Comparison of ENCODE assay signal across 17 mouse cellular contexts in genomic region chr1:118422812-118423211, GRCm38 (mm10). TPM values are rescaled to one million over a fixed set of nuclear protein-coding genes. Genes with fewer than 3 reads are reported as not detected.
DNase-seq lines count a peak whose midpoint lies in the region; ATAC-seq lines count a peak whose summit lies in the region.
"Had no signal": no experiment of that assay in that cellular context is flagged by ENCODE, and none has a peak within 500 bp of the region (broad histone marks: within the 10 kb centered on the region; RNA-seq: fewer than 3 reads in every experiment).

No protein-coding gene starts in this region.

- DNase-seq in embryonic facial prominence, embryonic 14.5 days (ENCODE audit: low spot score) = no peak
- no peak for DNase-seq in embryonic facial prominence, embryonic 10.5 days (ENCODE audit: low spot score)
- DNase-seq in midbrain, embryonic 11.5 days (ENCODE audit: low spot score, missing footprints) = no peak
- no peak for DNase-seq in midbrain, embryonic 10.5 days (ENCODE audit: low spot score)
- DNase-seq in retina, embryonic 14.5 days (ENCODE audit: low spot score) = peak; percentile 12
- no peak for DNase-seq in left cerebral cortex, adult 8-10 months (ENCODE audit: low spot score in 2 of 2)
- DNase-seq: adrenal gland, postnatal 10 days; cerebellum, adult 18-20 months; gastrocnemius, postnatal 14 days; heart, postnatal 10 days; lung, postnatal 14 days; thymus, postnatal 4 days had no signal

- H3K9ac ChIP-seq in embryonic facial prominence, embryonic 14.5 days (ENCODE audit: low read depth, low read length) = no peak overlapping the region
- no peak overlapping the region for H3K9ac ChIP-seq in midbrain, embryonic 11.5 days (ENCODE audit: low read length)
- H3K9ac ChIP-seq in midbrain, embryonic 13.5 days (replicated peaks) = no peak overlapping the region
- H3K9ac ChIP-seq: kidney, embryonic 15.5 days had no signal

- no peak overlapping the region for H3K4me3 ChIP-seq in embryonic facial prominence, embryonic 14.5 days (ENCODE audit: low read depth, low read length)
- no peak overlapping the region for H3K4me3 ChIP-seq in embryonic facial prominence, embryonic 10.5 days
- H3K4me3 ChIP-seq in midbrain, embryonic 11.5 days (ENCODE audit: low read depth, low read length) = no peak overlapping the region
- no peak overlapping the region for H3K4me3 ChIP-seq in midbrain, embryonic 10.5 days
- no peak overlapping the region for H3K4me3 ChIP-seq in midbrain, embryonic 13.5 days (replicated peaks)
- H3K4me3 ChIP-seq: kidney, embryonic 15.5 days; limb, embryonic 10.5 days had no signal

- H3K36me3 ChIP-seq in embryonic facial prominence, embryonic 14.5 days (ENCODE audit: control insufficient read depth, insufficient read depth, low read length) = peaks cover 41% of the 10 kb centered on the region
- H3K36me3 ChIP-seq in embryonic facial prominence, embryonic 10.5 days (replicated peaks) = peaks cover 84% of the 10 kb centered on the region
- H3K36me3 ChIP-seq in midbrain, embryonic 11.5 days (ENCODE audit: control insufficient read depth, insufficient read depth, low read length) = peaks cover 3% of the 10 kb centered on the region; the same call in 1 of the 2 replicates
- peaks cover 75% of the 10 kb centered on the region for H3K36me3 ChIP-seq in midbrain, embryonic 10.5 days
- peaks cover 50% of the 10 kb centered on the region for H3K36me3 ChIP-seq in midbrain, embryonic 13.5 days

- H3K27me3 ChIP-seq in embryonic facial prominence, embryonic 14.5 days (replicated peaks; ENCODE audit: control insufficient read depth, insufficient read depth, low read length) = no peaks in the 10 kb centered on the region
- H3K27me3 ChIP-seq in embryonic facial prominence, embryonic 10.5 days (replicated peaks; ENCODE audit: low read depth, poor library complexity, severe bottlenecking) = no peaks in the 10 kb centered on the region
- no peaks in the 10 kb centered on the region for H3K27me3 ChIP-seq in midbrain, embryonic 11.5 days (ENCODE audit: control insufficient read depth, insufficient read depth, low read length)
- no peaks in the 10 kb centered on the region for H3K27me3 ChIP-seq in midbrain, embryonic 10.5 days (ENCODE audit: low read depth, poor library complexity, severe bottlenecking)
- H3K27me3 ChIP-seq in midbrain, embryonic 13.5 days = no peaks in the 10 kb centered on the region
- H3K27me3 ChIP-seq: kidney, embryonic 15.5 days had no signal

- peak; percentile 15; the same call in 1 of the 2 replicates for ATAC-seq in embryonic facial prominence, embryonic 14.5 days (ENCODE audit: low read depth)
- ATAC-seq in midbrain, embryonic 11.5 days (ENCODE audit: low FRiP score) = peak; percentile 69
- peak; percentile 49; the same call in 1 of the 2 replicates for ATAC-seq in midbrain, embryonic 13.5 days
- ATAC-seq in erythroblast, adult 5-6 weeks (replicated peaks; ENCODE audit: low FRiP score, poor library complexity, severe bottlenecking) = no peak
- ATAC-seq: CD4-positive, CD25-positive, alpha-beta regulatory T cell, adult 4 months had no signal

- no peaks in the 10 kb centered on the region for H3K9me3 ChIP-seq in embryonic facial prominence, embryonic 14.5 days (ENCODE audit: control insufficient read depth, low read length)
- H3K9me3 ChIP-seq in embryonic facial prominence, embryonic 10.5 days = no peaks in the 10 kb centered on the region
- no peaks in the 10 kb centered on the region for H3K9me3 ChIP-seq in midbrain, embryonic 11.5 days (ENCODE audit: control insufficient read depth, low read length)
- H3K9me3 ChIP-seq in midbrain, embryonic 10.5 days (replicated peaks) = no peaks in the 10 kb centered on the region
- H3K9me3 ChIP-seq in midbrain, embryonic 13.5 days = no peaks in the 10 kb centered on the region
- H3K9me3 ChIP-seq: kidney, embryonic 15.5 days; limb, embryonic 10.5 days had no signal

- 71% methylated on average over 6 of the region's 6 CpGs for WGBS in embryonic facial prominence, embryonic 14.5 days
- WGBS in embryonic facial prominence, embryonic 10.5 days = 77% methylated on average over 6 of the region's 6 CpGs
- WGBS in midbrain, embryonic 11.5 days = 83% methylated on average over 6 of the region's 6 CpGs
- 82% methylated on average over 6 of the region's 6 CpGs for WGBS in midbrain, embryonic 10.5 days
- 65% methylated on average over 6 of the region's 6 CpGs for WGBS in midbrain, embryonic 13.5 days

- no peak overlapping the region for H3K27ac ChIP-seq in embryonic facial prominence, embryonic 14.5 days (replicated peaks; ENCODE audit: low read depth, low read length)
- no peak overlapping the region for H3K27ac ChIP-seq in embryonic facial prominence, embryonic 10.5 days (replicated peaks)
- no peak overlapping the region for H3K27ac ChIP-seq in midbrain, embryonic 11.5 days (ENCODE audit: low read depth, low read length)
- no peak overlapping the region for H3K27ac ChIP-seq in midbrain, embryonic 10.5 days (replicated peaks)
- H3K27ac ChIP-seq in midbrain, embryonic 13.5 days = 0 out of 2 replicates have a peak overlapping the region, but pooled peaks have one; percentile 9
- H3K27ac ChIP-seq: kidney, embryonic 15.5 days; limb, embryonic 10.5 days had no signal

- no peak overlapping the region for H3K4me2 ChIP-seq in embryonic facial prominence, embryonic 14.5 days (ENCODE audit: low read depth, low read length)
- no peak overlapping the region for H3K4me2 ChIP-seq in midbrain, embryonic 11.5 days
- no peak overlapping the region for H3K4me2 ChIP-seq in midbrain, embryonic 13.5 days (replicated peaks)
- H3K4me2 ChIP-seq: kidney, embryonic 15.5 days had no signal

- H3K4me1 ChIP-seq in embryonic facial prominence, embryonic 14.5 days (ENCODE audit: control insufficient read depth, insufficient read depth, low read length) = no peaks in the 10 kb centered on the region
- H3K4me1 ChIP-seq in embryonic facial prominence, embryonic 10.5 days = peaks cover 6% of the 10 kb centered on the region; the same call in 1 of the 2 replicates
- H3K4me1 ChIP-seq in midbrain, embryonic 11.5 days (ENCODE audit: control insufficient read depth, insufficient read depth, low read length) = no peaks in the 10 kb centered on the region
- no peaks in the 10 kb centered on the region for H3K4me1 ChIP-seq in midbrain, embryonic 10.5 days
- H3K4me1 ChIP-seq in midbrain, embryonic 13.5 days (replicated peaks) = peaks cover 14% of the 10 kb centered on the region
- H3K4me1 ChIP-seq: kidney, embryonic 15.5 days had no signal

RNA-seq across cellular contexts. Expression of gene Clasp1, which starts 34.0 kb away (rescaled TPM):
- 40.3 and 48.6 TPM in 2 replicates for polyA plus RNA-seq in embryonic facial prominence, embryonic 14.5 days (2014; fragmentation: Nextera tagmentation; extraction: Ambion mirVana)
- polyA plus RNA-seq in embryonic facial prominence, embryonic 10.5 days (2016; fragmentation: Nextera tagmentation; extraction: Ambion mirVana) = 94.7 and 95.3 TPM in 2 replicates
- 90.6 and 96.8 TPM in 2 replicates for polyA plus RNA-seq in midbrain, embryonic 11.5 days (2014; fragmentation: Nextera tagmentation; extraction: Ambion mirVana)
- polyA plus RNA-seq in midbrain, embryonic 10.5 days (2016; fragmentation: Nextera tagmentation; extraction: Ambion mirVana) = 87.3 and 106 TPM in 2 replicates
- 138 and 146 TPM in 2 replicates for polyA plus RNA-seq in midbrain, embryonic 13.5 days (2015; fragmentation: Nextera tagmentation; extraction: Ambion mirVana)
- total RNA-seq in left cerebral cortex, adult 8-10 months (2022) = 100 to 1,000 TPM; 104 to 124 (median 113) TPM
- 17.8 and 24.6 TPM in 2 replicates for total RNA-seq in erythroblast, adult 5-6 weeks (2015; ENCODE audit: low replicate concordance)
- total RNA-seq in erythroblast, adult 5-6 weeks (2017; ENCODE audit: low replicate concordance) = 11.4 and 15.3 TPM in 2 replicates
